Mouse (Mus musculus) frontal cortex, adult (tissue): ENCODE measurements around the gene Cobl.

Source experiments
- ATAC-seq: cut with Nextera tagmentation; 2 replicates; pipeline ENCODE4 v1.9.2; 2017; ENCODE audit warnings: mild to moderate bottlenecking, moderate library complexity, mixed read lengths; ENCODE audit not compliant: low TSS enrichment

The Cobl gene

DNA sequence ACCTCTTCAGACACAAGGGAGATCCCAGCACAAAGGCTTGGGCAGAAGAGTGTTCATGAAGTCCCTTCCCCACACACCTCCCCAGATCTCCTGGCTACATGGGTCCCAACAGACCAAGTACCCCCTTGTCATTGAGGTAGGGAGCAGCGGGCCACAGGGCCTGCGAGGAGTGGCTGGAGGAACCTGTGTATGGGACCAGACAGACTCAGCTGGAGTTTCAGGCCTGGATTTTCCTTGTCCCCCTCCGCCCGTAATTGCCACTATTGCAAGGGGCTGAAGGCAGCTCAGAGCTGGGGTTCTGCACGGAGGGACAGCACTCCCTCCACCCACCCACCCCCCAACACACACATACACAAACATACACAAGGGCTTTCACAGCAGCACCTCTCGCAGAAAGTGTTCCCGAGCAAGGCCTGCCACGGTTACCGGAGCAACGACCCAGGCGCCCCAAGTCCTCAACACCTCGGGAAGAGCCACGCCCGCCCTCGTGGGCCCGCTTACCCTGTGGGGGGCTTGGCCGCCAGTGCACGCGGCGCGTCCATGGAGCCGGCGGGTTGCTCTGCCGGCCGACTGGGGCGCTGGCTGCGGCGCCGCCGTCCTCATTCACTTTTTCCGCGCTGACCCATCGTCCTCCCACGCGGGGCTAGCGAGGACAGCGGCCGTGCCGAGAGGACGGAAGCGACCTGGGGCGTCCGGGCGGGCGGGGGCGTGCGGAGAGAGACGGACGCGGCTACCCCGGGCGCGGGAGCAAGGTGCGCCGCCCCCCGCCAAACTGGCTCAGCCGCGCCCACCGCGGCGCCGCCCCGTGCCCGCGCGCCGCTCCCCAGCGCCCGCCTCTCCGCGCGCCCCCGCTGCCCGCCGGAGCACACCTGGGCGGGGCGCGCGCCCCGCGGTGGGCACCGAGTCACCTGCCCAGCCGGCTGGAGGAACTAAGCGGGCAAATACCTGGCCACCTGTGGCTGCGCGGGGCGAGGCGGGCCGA lies at the start of gene Cobl:
TSS of gene Cobl (minus strand) at position 780 of the 982 bp plus-strand sequence.
- peak; percentile 28 for ATAC-seq

DNA sequence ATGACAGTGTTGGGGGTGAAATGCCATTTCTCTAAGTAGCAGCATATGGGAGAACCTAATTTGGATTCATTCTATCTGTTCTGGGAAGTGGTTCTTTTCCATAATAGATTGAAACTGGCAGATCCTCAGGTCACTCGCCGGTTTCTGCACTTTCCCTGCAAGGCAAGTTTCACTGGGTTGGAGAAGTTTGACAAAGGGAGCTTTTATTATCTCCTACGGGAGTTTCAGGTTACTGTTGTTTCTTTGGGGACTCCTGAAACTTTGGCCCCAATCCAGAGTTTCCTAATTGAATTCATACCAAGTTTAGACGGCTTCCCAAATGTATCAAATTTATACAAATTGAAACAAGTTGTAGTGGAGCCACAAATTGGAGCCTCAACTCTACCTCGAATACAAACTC lies 49.0 kb upstream of the Cobl start:
- no peak for ATAC-seq

DNA sequence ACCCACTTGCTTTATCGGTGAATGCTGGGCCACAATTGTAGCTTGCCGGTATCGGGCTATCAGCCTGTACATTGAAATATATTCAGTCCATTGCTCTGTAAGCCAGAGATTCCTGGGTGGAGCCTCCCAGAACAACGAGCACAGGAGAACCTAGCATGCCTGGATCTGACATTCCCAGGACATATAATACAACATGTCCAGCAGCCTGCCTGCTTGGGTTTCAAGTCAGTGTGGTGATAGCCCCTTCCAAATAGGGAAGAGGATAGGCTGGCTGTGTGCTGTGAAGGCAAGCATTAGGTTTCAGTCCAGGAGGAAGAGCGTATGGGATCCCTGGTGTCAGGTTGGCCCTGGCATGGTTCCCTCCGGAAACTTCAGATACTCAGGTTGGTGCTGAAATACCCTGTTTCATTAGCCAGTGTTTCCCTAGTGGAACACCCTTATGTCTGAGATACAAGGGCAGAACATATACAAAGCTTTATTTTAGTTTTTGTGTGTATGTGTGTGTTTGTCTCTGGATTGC lies 41.7 kb upstream of the Cobl start:
- no peak for ATAC-seq

DNA sequence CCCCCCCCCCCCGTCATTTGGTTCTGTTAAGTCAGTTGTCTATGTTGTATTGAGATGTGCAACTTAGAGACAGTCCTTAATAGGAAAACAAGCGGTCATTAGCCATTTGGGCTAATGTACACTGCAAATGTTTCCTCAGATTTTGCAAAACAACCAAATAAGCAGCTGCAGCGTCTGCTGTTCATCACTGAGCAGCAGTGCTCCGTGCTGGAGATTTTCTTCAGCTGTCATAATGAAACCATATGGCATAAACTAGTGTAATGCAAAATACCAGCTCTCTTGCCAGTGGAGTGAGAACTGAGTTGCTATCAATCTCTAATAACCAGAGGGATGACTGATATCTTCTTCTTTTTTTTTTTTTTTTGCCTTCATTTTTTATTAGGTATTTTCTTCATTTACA lies 39.0 kb upstream of the Cobl start:
- ATAC-seq, result no peak

DNA sequence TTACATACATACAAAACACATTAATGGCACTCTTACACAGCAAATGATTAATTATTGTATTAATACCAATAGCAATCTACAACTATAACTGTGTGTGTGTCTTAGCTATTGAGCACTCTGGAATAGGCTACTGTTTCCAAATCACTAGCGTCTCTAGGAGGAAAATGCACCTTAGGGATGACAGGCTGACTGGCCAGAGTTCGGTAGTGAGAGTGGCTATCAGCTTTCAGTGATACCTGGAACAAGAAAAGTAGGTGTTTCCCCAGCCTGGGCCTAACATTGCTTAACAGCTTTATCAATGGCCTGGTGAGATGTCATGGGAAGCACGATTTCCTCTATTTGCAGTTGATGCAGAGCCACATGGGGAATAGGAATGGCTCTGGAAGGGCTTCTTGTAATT lies 37.0 kb upstream of the Cobl start:
- no peak for ATAC-seq

DNA sequence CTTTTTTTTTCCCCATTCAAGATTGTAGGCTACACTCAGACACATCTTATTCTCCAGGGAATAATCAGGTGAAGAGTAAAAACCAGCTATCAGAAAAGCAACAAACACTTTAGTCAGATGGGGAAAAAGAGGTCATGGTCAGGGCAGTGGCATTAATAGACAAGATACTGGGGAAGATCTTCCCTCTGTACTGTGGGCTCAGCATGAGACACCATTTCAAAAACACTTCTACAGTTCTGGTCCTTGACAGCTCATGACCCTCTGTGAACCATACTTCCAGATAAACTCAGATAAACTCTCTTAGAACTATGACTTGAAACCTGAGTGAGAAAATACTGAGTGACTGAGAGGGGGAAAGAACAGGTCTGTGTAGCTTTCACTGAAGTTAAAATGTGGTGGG lies 29.0 kb upstream of the Cobl start:
- ATAC-seq, result no peak

DNA sequence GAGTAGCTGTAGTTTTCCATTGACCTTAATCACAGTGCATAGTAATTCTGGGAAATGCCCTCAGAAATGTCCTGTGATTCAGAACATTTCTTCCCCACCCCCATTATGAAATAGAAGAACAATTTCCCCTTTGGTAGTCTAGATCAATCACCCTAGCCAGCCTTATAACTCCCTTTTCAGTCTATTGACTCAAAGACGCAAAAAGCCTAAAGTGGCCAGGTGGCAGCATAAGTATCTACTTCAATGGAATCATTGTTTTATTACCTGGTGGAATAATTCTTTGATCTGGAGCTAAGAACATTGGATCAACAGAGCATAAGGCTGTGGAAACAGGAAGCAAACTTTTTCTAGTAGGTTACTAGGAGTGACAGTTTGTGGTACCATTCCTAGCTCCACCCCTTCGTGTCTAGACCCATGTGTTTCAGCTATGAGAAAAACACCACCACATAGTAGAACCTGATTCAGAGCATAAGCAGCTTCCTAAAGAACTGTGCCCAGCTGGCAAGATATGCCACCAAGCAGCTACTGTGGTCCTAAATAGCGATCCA lies 15.2 kb upstream of the Cobl start:
- ATAC-seq, result no peak

DNA sequence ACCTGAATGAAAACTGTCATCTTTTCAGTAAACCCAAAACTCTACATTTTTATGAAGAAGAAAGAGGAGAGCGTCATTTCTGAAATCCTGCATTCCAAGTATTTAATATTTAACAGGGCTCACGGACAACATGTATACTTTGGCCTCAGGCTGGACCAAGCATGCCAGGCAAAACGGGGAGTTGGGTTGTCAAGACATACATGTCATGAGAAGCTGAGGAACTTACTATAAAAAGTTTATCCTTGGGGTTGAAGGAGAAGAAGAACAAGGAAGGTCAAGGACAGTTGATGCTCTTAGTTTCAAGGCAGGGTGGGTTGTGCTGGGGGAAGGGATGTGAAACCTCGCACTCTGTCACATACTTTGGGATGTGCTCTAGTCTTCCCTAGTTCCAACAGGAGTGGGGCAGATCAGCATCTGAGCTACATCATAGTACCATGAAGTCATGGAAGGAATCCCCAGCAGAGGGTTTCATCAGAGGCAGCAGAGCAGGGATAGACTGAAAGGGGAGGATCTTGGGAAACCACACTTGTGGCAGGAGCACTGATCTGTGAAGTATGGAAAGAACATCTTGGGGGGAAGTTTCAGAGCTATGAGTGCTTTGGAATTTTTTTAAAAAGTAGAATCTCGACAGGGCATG lies 9.7 kb upstream of the Cobl start:
- ATAC-seq, result no peak

DNA sequence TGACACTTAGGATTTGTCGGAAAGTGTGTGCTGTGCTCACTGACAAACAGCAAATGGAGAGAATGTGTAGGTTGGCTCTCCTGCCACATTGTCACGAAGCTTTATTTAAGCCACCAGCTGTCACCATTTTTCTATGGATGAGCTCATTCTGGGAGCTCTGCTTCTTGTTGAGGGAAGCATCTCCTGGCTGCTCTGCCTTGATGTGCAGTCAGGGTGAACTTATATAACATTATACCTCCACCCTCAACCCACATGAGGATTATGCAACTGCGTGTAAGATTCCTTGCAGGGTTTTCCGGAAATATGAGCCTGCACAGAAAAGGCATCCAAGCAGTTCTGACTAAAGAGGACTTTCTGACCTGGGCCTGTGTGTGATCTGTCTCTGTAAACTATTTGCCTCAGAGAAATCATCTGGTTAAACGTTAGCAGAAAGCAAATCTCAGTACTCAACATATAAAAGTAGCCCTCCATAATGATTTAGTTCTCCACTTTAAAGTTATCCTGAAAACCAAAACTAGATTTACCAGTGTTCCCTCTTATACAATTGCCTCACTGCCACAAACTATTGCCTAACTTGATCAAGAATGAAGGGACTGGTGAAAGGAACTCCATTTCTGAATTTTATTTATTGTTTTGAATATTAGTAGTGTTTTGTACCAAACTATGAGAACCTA lies 9.0 kb upstream of the Cobl start:
- peak; percentile 96 for ATAC-seq

DNA sequence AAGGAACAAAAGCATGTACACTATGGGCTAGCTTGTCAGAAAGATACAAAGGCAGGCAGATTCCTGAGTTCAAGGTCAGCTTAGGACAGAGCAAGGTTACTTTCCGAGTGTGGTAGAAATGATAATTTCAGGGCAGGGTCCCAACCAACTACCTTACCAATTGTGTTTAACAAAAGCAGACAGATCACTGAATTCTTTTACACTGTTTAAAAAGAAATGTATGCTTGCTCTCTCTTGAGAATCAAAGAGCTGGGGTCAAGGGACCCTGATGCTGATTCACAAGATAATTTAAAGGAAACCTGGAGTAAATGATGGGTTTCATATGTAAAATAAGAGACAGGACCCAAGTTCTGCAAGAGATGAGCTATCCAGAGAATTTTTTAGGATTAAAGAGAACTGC lies 4.9 kb upstream of the Cobl start:
- ATAC-seq, result no peak

DNA sequence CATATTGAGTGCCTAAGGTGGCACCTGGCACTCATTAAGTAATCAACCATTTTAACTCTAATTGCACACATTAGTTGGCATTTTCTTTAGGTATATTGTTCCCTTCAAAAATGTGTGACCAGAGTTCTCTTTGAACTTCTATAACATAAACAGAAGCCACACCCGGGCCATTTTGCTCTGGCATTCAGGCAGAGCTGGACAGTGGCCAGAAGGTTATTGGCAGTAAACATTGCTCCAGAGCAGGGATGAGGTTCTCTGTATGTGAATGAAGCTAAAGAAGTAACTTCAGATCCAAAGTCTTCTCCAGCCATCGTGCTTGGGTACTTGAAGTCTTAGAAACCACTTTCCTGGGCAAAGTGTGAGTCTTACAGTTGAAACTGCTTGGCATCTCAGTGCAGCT lies 3.9 kb upstream of the Cobl start:
- no peak for ATAC-seq

DNA sequence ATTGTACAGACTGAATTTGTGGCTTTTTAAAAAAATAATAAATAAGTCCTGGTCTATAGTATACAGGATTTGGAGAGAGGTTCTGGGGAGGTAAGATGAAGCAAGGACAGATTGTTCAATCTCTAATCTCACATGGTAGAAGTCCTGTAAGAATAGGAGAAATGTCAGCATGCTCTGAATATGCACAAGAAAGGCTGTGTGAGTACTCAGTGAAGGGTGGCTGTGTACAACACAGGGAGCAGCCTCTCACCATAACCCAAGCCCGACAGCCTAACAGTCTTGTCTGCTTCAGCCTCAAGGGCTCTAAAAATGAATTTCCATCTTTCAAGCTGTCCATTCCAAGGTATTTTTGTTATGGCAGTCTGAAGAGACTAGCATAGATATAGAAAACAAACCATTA lies 3.1 kb upstream of the Cobl start:
- ATAC-seq, result no peak

DNA sequence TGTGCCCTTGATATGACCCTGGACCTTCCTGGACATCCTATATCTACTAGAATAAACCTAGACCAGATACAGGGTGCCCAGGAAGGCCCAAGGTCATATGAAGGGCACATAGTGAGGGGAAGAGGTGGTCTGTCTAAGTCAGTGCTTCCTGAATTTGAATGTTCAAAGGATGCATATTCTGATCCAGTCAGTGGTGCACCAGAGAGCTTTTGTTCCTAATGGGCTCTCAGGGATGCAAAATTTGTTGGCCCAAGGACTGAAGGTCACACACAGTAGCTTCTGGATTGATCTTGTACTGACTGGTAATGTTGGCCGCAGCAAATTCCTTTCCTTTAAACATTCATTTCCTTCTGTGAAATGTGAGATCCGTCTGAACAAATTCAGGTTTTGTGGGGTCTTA lies 2.5 kb upstream of the Cobl start:
- ATAC-seq, result no peak

DNA sequence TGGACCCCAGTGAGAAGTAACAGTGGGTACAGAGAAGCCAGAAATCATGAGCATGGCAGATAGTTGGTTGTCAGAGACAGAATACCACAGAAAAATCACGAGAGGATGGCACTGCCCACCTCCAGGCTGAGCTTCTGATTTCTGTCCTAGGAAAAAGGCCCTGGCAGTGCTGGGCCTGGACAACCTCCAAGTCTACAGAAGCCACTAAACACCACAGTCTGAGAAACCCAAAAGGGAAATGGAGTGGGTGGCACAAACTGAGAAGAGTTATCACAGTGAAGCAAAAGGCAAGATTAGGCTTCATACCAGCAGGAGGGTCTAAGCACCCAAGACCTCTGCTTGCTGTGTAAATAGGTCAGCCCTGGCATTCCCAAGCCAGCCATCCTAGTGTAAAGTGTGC lies 1.8 kb upstream of the Cobl start:
- ATAC-seq, result peak; percentile 70

DNA sequence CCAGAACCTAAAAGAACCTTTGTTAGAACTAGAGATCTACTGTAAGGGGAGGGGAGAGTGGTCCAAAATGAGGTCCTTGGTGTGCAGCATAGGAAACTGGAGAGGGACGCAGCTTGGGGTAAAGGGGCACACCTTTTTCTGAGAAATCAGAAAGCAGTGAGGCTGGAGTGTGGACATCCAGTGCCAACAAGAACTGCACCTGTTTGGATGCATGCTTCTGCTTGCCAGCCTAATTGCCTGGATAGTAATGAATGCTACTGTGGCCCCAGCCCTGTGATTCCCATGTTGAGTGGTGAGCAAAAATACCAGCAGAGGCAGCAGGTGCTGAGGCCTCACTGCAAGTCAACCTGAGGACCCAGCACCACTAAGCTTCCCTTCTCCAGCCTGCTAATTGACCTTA lies 469 bp upstream of the Cobl start:
- ATAC-seq, result no peak

DNA sequence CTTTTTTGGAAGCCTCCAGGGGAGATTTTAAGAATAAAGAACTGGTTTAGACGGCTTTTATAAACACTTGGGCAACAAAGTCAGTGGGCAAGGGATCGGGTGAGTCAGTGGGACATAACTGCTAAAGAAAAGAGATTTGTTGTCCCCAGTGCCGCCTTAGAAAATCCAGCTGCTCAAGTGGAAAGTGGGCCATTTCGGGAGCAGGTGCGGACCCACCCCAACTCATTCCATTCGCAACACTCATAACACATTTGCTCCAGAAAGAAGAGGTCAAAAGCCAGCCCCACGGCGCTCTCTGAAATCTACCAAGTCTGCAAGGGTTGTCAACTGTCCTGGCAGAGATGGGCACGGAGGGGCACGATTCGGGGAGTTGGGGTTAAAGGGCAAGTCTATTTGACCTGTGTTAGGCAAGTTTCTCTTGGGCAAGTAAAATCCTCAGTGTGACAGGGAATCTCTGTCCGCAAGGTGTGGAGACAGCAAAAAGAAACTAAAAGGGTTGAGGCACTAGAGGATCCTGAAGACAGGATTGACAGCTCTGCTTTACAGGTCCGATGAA lies 1.1 kb downstream of the Cobl start:
- ATAC-seq, result no peak; the same call in 1 of the 2 replicates

DNA sequence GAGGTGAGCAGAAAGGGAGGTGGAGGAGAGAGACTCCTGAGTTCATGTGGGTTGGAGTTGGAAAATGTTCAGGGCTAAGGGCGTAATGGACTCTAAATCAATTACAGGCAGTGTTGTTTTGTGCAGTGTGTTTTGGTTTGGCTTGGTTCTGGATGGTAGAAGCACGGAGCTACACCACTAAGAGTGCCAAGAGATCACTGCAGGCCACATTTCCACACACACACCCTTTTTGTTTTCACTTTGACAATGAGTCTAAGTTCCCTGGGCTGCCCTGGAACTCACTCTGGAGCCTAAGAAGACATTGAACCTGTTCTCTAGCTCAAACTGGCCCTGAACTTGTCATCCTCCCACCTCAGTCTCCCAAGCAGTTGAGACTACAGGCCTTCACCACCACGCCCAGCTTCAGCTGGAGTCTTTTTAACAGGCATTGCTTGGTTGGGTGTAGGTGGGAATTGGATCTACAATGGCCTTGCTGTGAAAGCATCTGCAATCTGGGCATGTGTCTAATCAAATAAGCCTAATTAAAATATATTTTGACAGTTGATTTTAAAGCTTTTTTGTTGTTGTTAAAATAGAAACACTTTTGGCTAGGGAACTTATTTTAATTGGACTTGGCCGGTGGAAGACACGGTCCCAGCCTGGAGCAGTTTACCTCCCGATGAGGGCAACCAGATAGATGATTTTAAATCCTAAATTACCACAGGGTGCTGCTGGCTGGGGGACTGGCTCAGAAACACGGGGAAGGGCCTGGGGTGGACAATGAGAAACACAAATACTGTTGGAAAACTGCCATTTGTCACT lies 4.8 kb downstream of the Cobl start:
- ATAC-seq, result no peak

DNA sequence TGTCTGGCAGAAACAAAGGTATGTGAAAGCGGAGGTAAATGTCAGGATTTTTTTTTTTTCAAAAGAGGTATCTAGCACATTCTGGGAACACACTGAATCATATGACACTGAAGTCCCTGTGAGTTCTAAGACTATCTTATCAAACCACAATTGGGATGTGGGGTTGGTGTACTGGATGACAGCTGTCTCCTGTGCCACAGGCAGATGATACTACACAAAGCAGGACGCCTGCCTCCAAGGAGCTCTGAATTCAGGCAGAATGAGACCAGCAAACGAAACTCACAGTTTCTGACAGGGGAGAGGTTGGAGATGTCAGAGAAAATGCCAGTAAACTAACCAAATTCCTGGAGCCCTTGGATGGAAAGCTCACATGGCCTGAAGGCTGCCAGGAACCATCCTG lies 5.9 kb downstream of the Cobl start:
- ATAC-seq, result no peak

DNA sequence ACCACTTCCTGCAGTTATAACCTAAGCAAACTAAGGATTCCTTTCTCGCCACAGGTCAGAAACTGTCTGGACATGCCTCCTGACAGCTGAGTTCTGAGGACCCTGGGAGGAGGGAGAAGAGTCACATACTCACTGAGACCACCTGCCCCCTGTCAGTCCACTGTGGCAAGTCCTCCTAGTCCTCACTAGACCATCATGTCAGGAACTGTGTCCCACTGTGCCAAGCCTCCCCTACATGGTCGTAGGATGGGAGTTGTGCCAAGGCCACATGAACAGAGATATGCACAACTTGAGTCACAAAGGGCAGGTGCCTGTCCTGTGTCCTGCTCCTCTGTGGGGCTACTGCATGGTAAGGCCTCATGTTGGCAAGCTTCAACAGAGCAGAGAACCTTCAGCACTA lies 6.4 kb downstream of the Cobl start:
- ATAC-seq, result no peak

DNA sequence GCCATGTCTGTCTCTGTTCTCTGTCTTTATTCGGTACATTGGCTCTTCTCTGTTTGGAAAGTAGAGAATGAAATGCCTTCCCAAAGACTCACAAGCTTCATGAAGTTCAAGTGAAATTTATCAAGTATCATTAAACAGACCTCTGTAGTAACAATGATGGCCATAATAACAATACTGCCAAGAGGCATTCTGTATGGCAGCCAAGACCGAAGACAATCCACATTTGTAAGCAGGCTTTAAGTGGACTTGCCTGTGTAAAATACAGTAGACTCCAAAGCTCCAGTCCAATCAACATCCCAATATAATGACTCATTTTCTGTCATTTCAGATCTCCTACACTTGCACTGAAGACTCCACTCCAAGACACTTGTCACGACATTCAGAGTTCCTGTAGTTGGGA lies 16.7 kb downstream of the Cobl start:
- 0 out of 2 replicates have a peak, but pooled peaks have one; percentile 14 for ATAC-seq

DNA sequence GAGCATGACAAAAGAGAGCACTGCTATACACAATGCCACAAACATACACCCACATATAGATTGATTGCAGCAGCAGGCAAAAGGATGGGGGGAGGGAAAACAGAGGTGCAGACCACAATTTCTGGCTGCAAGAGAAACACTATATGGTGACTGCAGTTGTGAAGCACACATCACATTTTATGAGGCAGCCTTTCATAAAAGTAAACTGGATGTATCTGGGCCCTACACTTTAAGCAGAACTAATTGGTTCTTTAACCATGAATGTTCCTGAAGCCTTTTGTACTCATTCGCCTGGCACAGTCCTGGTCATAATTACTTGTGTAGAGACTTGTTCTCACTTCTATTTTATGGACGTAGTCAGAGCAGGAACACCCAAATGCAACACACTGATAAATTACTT lies 19.5 kb downstream of the Cobl start:
- ATAC-seq, result no peak
